Mouse (Mus musculus) G1E (cell line): Measurements from ENCODE around the gene Atf6.

Experiments used
- CTCF ChIP-seq: IDR thresholded peaks from 2 replicates; pipeline ENCODE4 v1.5.1; 2012; ENCODE audit warnings: low read depth, low read length, inconsistent platforms, mixed read lengths
- GATA2 ChIP-seq: IDR thresholded peaks from 2 replicates; pipeline ENCODE4 v1.6.1; 2012; ENCODE audit warnings: low read depth, low read length, inconsistent platforms, borderline replicate concordance

- TF ChIP-seq CTCF (no peak), GATA2 (no peak)
Observed at GRCm38 (mm10) chr1:170786570-170787341, 80.8 kb downstream of the Atf6 start.
